Mouse (Mus musculus): ENCODE measurements around the gene Hspa12b.

- TF ChIP-seq CTCF (IDR thresholded peaks at IDR 0.05; ENCODE audit: borderline replicate concordance, insufficient read depth, low read depth, low read length) (no peak), POLR2A (IDR thresholded peaks at IDR 0.05; ENCODE audit: borderline replicate concordance, insufficient read depth, low read length) (no peak)
These were observed 50.9 kb downstream of the Hspa12b start for GRCm38 (mm10) chr2:131177932-131178331.

Data from cerebellum, adult 2 months (tissue).